Mouse (Mus musculus) heart, embryonic 14.5 days (tissue): ENCODE measurements around the gene Supt6. TPM values are rescaled to one million over a fixed set of nuclear protein-coding genes. Genes with fewer than 3 reads are reported as not detected.
"Not testable (repeated sequence)": the region's sequence is repeated elsewhere in the genome, so short reads cannot be mapped to it uniquely, and the experiment has no call there.

Experiments used
- ATAC-seq: fragments of 200-750 bp; cut with Nextera tagmentation; 2 replicates; pipeline ENCODE4 v1.8.0; 2017; ENCODE audit warnings: low read depth, moderate TSS enrichment; ENCODE audit not compliant: insufficient number of reproducible peaks, insufficient read depth, low FRiP score
- H3K27ac ChIP-seq, 2 experiments: fragments of 200-500 bp in 1 of 2; fragments of 300-500 bp in 1 of 2; sonication (generic) in 1 of 2; replicated peaks in 1 of 2; 2 replicates each; pipeline ENCODE4 v1.5.1; 2012 to 2014; ENCODE audit warnings: low read depth in 2 of 2, low read length in 2 of 2, control low read depth in 1 of 2, mild to moderate bottlenecking in 1 of 2, mixed read lengths in 1 of 2; ENCODE audit not compliant: control insufficient read depth in 1 of 2, insufficient read depth in 1 of 2
- H3K27me3 ChIP-seq: fragments of 300-500 bp; sonication (generic); 2 replicates; pipeline ENCODE4 v1.6.1; 2014; ENCODE audit warnings: mild to moderate bottlenecking, low read length, control low read depth; ENCODE audit not compliant: control insufficient read depth, insufficient read depth
- H3K36me3 ChIP-seq: fragments of 300-500 bp; sonication (generic); 2 replicates; pipeline ENCODE4 v1.6.1; 2014; ENCODE audit warnings: mild to moderate bottlenecking, control low read depth, low read length, mixed read lengths; ENCODE audit not compliant: control insufficient read depth, insufficient read depth
- H3K4me1 ChIP-seq, 2 experiments: fragments of 200-500 bp in 1 of 2; fragments of 300-500 bp in 1 of 2; sonication (generic) in 1 of 2; 2 replicates each; pipeline ENCODE4 v1.6.1; 2012 to 2014; ENCODE audit warnings: low read length in 2 of 2, control low read depth in 1 of 2, mixed read lengths in 1 of 2; ENCODE audit not compliant: control insufficient read depth in 2 of 2, insufficient read depth in 2 of 2
- H3K4me2 ChIP-seq: fragments of 300-500 bp; sonication (generic); 2 replicates; pipeline ENCODE4 v1.6.1; 2014; ENCODE audit warnings: mild to moderate bottlenecking, low read length
- H3K4me3 ChIP-seq, 2 experiments: fragments of 200-500 bp in 1 of 2; fragments of 300-500 bp in 1 of 2; sonication (generic) in 1 of 2; 2 replicates each; pipeline ENCODE4 v1.5.1; 2012 to 2014; ENCODE audit warnings: low read length in 2 of 2, mild to moderate bottlenecking in 2 of 2, control low read depth in 1 of 2, low read depth in 1 of 2, moderate library complexity in 1 of 2; ENCODE audit not compliant: control insufficient read depth in 1 of 2, insufficient read depth in 1 of 2
- H3K9ac ChIP-seq: fragments of 300-500 bp; sonication (generic); 2 replicates; pipeline ENCODE4 v1.6.1; 2014; ENCODE audit warnings: mild to moderate bottlenecking, low read length
- H3K9me3 ChIP-seq: fragments of 300-500 bp; sonication (generic); 2 replicates; pipeline ENCODE4 v1.6.1; 2016; ENCODE audit warnings: low read length, control low read depth; ENCODE audit not compliant: control insufficient read depth
- WGBS: fragments of 180-500 bp; shearing (Covaris S2); extraction: QIAGEN DNeasy Blood & Tissue Kit; methylation state at CpG from one replicate; pipeline ENCODE4 v1.1.7; 2014; 5-methylcytosine and 5-hydroxymethylcytosine counted together
- polyA plus RNA-seq: library from polyadenylated mRNA; unstranded; fragments of >200 nt; fragmentation: Nextera tagmentation; extraction: Ambion mirVana; gene quantifications from 2 replicates; pipeline ENCODE4 v1.2.1, GENCODE M21; 2014

The Supt6 gene
- polyA plus RNA-seq, 1 experiment from 2014 or later = 13.8 TPM

DNA sequence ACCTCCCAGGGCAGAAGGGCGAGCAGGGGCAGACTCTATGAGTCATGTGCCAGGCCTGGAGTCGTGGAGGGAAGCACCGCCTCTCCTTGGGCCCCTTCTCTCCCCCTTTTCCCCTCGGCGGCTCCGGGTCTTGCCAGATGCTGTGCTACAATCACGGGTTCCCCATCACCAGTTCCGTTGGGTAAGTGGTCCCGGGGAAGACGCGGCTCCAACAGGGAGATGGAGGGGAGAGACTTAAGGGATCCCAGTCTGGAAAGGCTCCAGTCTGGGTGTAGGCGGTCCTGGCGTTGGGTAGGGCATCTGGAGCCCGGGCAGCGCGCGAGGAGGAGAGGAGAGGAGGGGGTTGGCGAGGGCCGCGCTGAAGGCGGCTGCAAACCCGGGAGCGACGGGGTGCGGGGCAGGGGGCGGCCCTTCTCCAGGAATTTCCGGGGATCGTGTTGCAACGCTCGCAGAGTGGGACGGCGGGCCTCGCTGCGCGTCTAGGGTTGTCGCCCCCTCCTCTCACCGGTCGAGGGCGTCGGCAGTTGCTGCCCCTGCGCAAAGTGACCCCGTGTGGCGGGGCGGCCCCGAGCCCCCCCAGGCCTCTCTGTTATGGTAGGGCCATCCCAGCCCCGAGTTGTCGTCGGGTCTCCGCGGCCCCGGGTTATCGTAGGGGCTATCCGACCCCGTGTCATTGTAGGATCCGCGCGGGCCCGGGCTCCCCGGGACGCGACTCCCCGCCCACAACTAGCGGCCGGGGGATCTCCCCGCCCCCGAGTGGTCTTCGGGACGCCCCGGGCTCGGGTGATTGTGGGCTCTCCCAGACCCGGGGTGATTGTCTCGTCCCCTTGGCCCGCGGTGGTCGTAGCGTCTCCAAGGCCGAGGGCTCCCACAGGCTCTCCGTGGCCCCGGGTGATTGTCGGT, 57.2 kb downstream of the Supt6 start, which contains the start of gene Rab34:
TSS of gene Rab34 (plus strand) at position 100 of the 903 bp plus-strand sequence.
- Histone ChIP-seq H3K4me2 (peak within 1 kb of the TSS; percentile 64), H3K4me1 (peaks cover 4 to 15% of the 10 kb centered on the region in 2 experiments; a peak in 3 of 4 replicates), H3K9ac (peak within 1 kb of the TSS; percentile 84), H3K4me3 (peak within 1 kb of the TSS; percentile 56 to 75), H3K27me3 (no peaks in the 10 kb centered on the region), H3K36me3 (peaks cover 27% of the 10 kb centered on the region), H3K27ac (peak within 1 kb of the TSS; percentile 95 to 97), H3K9me3 (no peaks in the 10 kb centered on the region)
- under 1% methylated on average over 80 of the region's 80 CpGs for WGBS
- peak; percentile 69 for ATAC-seq

- not testable (repeated sequence) for ATAC-seq, H3K4me2 ChIP-seq, H3K4me3 ChIP-seq, H3K9me3 ChIP-seq, H3K27me3 ChIP-seq, H3K27ac ChIP-seq, H3K9ac ChIP-seq
- Histone ChIP-seq H3K4me1 (peaks cover 7 to 30% of the 10 kb centered on the region in 2 experiments), H3K36me3 (peaks cover 28% of the 10 kb centered on the region)
- whole genome bisulfite sequencing = 93% methylated on average over 6 of the region's 6 CpGs
Measured at GRCm38 (mm10) chr11:78184702-78185101, 61.1 kb downstream of the Supt6 start.

DNA sequence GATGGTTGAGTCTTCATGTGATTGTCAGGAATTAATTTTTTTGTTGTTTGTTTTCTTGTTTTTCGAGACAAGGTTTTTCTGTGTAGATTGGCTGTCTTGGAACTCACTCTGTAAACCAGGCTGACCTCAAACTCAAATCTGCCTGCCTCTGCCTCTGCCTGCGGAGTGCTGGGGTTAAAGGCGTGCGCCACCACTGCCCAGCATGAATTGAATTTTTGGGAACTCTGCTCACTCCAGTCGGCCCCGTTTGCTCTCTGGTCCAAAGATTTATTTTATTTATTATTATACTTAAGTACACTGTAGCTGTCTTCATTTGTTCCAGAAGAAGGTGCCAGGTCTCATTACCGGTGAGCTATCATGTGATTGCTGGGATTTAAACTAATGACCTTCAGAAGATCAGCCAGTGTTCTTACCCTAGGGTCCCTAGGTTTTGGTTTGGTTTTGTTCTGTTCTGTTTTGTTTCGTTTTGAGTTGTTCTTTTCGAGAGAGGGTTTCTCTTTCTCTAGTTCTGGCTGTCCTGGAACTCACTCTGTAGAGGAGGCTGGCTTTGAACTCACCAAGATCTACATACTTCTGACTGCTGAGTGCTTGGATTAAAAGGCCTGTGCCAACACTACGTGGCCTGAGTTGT, 61.8 kb downstream of the Supt6 start:
- Histone ChIP-seq H3K9me3 (no peaks in the 10 kb centered on the region), H3K27me3 (no peaks in the 10 kb centered on the region), H3K9ac (peak overlapping the region; percentile 88; the same call in 1 of the 2 replicates), H3K4me3 (peak overlapping the region; percentile 18 to 81; a peak in 3 of 4 replicates), H3K4me2 (peak overlapping the region; percentile 55), H3K27ac (no peak overlapping the region), H3K4me1 (peaks cover 11 to 36% of the 10 kb centered on the region in 2 experiments), H3K36me3 (peaks cover 33% of the 10 kb centered on the region)
- WGBS = 52% methylated on average over 10 of the region's 10 CpGs
- no peak for ATAC-seq

DNA sequence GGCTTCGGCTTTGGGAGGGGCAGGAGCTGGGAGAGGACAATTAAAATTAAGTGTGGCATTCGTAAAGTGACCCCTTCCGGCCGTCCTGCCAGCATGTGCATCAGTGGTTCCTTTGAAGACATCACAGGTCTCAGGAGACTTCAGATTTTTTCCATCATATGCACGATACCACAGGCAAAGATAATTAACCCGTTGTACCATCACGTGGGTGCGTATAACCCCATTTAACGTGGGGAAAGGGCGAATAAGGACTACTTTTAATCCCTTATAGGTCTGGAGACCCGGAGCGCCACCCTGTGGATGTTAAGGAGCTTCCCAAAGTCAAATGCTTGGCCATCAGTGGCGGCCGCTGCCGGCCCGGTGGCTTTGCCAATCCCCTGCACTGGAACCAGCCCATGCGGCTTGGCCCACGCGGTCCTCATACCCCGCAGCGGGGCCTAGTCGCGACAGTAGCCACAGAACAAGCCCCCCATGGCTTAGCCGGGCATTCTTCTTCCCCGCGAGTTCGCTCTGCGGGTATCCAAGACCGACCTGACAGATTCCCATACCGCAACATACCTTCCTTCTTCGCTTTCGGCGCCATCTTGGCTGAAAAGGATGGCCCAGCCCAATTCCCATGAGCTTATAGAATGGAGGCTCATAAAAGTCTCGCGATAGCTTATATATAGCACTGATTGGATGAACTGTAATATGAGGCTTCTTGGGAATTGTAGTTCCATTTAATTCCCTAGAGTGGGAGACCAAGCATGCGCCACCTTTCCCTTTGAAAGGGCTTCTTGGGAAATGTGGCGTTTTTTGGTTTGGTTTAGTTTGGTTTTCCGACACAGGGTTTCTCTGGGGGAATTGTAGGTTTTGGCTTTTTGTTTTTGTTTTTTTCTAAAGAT, 62.6 kb downstream of the Supt6 start, which contains the start of gene Rpl23a:
TSS of gene Rpl23a (minus strand) at position 624 of the 884 bp plus-strand sequence.
- Histone ChIP-seq H3K9me3 (no peaks in the 10 kb centered on the region), H3K9ac (peak within 1 kb of the TSS; percentile 88), H3K4me2 (peak within 1 kb of the TSS; percentile 65), H3K36me3 (peaks cover 33% of the 10 kb centered on the region), H3K27me3 (no peaks in the 10 kb centered on the region), H3K4me1 (peaks cover 13 to 39% of the 10 kb centered on the region in 2 experiments), H3K4me3 (peak within 1 kb of the TSS; percentile 81 to 91), H3K27ac (peak within 1 kb of the TSS; percentile 85 to 86)
- ATAC-seq = peak; percentile 79
- WGBS = under 1% methylated on average over 38 of the region's 38 CpGs

- 2% methylated on average over 7 of the region's 7 CpGs for WGBS
- Histone ChIP-seq H3K4me3 (peak overlapping the region; percentile 81 to 91), H3K27me3 (no peaks in the 10 kb centered on the region), H3K4me1 (peaks cover 13 to 38% of the 10 kb centered on the region in 2 experiments), H3K9ac (peak overlapping the region; percentile 88), H3K27ac (0 out of 4 replicates have a peak overlapping the region, but pooled peaks of 1 of the 2 experiments have one; percentile 85), H3K9me3 (no peaks in the 10 kb centered on the region), H3K4me2 (peak overlapping the region; percentile 65), H3K36me3 (peaks cover 33% of the 10 kb centered on the region)
- ATAC-seq = no peak
Measured at GRCm38 (mm10) chr11:78182450-78182849, 63.3 kb downstream of the Supt6 start.

DNA sequence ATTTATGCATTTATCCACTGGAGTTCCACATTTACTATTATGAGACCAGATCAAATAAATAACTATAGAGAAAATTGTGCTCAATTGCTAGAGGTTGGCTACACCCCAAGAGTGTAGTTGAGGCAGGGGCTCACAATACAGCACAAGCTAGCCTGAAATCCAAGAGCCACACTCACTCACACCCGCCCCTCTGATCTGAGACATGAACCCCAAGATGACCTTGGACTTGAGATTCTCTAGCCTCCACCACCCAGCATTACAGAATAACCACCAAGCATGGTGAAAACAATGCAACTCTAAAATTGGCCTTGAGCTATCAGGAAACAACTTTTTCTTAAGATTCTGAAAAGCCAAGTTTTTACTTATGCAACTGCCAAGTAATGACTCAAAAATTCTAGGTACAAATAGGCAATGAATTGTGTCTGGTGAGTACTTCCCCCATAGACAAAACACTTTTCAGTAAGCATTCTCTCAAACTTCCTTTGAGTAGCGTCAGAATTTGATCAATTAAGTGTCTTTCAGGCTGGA, 63.9 kb downstream of the Supt6 start:
- peaks cover 33% of the 10 kb centered on the region for H3K36me3 ChIP-seq
- peak overlapping the region; percentile 88 for H3K9ac ChIP-seq
- no peaks in the 10 kb centered on the region for H3K9me3 ChIP-seq
- peak overlapping the region; percentile 28 to 81 for H3K4me3 ChIP-seq
- peak overlapping the region; percentile 65 for H3K4me2 ChIP-seq
- 46% methylated on average over 2 of the region's 2 CpGs for WGBS
- no peaks in the 10 kb centered on the region for H3K27me3 ChIP-seq
- H3K27ac ChIP-seq = no peak overlapping the region
- no peak for ATAC-seq
- H3K4me1 ChIP-seq = peaks cover 13 to 40% of the 10 kb centered on the region in 2 experiments
